Mouse (Mus musculus): ENCODE data around the gene Fbxo8.

Gene Fbxo8

DNA sequence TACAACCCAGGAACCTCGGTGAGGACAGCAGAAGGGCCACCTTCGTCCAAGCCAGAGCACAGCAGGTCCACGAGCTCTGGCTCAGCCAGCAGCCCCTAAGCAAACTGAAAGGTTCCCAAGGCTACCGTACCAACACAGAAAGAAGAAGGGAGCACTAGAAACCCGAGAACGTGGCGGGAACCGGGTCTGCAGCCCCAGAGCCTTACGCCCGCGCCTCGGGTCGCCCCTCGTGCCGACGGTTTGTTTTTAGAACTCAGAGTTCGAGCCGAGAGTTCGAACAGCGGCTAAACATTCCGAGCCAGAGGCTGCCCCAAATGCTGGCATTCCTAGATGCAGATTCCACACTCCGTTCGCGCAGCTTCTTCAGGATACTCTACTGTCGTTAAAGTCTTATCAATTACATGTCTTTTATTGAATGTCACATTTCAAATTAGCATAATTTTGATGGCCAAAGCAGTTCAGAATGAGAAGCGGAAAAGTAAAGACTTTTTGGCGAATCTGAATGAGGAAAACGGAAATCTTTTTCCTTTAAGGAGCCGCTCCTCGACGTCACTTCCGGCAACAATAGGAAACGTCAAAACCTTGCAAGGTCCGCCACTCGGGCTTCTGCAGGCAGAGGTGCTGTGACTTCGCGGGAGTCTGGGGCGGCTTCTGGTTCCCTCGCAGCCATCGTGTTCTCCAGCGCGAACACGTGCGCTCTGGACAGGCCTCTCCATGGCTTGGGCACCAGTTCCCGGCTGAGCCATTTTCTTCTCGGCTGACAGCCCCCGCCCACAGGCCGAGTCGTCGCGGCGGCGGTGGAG is at the start of gene Fbxo8, which contains the start of gene Cep44:
Gene Fbxo8, plus strand, starts transcription at position 533 of the 803 bp plus-strand sequence.
Gene Cep44, minus strand, starts transcription at position 490 of the 803 bp plus-strand sequence.
- peak; percentile 94 for DNase-seq (ENCODE audit: low read depth)

DNA sequence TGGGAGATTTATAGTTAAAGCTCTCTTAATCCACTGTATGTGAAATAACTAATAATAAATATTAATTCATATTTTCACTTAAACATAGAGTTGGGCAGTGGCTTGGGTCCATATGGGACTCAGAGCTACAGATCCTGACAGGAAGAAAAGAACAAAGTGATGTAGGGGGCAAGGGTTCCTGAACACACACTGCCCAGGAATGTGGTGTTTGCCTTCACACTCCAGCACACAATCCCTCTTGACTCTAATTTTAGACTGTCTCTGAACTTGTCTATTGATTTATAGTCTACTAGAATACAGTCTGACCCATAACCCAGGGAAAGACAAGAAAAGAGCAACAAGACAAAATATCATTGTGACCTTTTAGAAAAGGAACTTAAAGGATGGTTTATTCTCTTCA is 49.0 kb upstream of the Fbxo8 start:
- DNase-seq (ENCODE audit: low read depth) = no peak

DNA sequence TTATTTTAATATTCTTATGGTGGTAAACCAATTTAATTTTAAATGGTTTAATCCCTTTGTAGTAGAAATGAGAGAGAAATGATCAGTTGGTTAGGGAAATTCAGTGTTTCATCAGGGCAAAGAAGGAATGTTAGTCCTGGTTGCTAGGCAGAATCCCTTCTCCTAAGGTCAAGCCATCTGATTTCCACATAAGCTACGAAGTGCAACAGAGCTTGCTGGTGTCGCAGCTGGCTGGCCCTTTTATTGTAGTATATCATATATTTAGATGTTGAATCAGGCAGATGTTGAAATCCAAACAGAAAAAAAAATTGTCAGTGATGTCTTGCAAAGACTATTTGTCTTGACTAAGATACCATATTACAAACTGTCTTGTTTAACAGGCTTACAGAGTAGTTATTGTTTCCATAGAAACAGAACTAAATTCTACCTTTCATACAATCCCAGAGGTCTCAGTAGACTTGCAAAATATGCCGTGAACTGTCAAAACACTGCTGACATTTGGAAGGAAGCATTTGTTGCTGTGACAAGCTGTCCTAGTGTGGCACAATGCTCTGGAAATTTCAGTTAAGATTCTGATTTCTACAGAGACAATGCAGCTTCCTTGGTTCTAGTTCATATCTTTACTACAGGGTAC is 42.5 kb upstream of the Fbxo8 start:
- DNase-seq (ENCODE audit: low read depth) = no peak

GRCm38 (mm10) chr8:56508952-56509479 is 41.9 kb upstream of the Fbxo8 start:
- DNase-seq (ENCODE audit: low read depth) = no peak

DNA sequence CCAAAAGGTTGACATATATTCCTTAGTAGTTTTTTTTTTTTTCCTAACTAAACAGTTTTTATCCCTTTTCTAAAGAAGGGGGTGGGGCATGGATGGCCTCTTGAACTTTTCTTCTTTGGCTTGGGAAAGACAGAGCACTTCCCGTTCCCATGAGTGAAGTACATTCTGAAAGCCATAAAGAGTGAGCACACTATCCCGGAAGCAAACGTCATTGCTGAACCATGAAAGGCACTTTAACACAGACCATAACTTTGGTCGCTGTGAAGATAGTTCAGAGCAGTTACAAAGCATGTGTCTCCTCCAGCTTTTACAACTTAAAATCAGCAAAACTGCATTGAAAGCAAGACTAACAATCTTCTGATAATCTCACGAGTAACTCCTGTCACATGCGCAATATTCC is 32.0 kb upstream of the Fbxo8 start:
- no peak for DNase-seq (ENCODE audit: low read depth)

DNA sequence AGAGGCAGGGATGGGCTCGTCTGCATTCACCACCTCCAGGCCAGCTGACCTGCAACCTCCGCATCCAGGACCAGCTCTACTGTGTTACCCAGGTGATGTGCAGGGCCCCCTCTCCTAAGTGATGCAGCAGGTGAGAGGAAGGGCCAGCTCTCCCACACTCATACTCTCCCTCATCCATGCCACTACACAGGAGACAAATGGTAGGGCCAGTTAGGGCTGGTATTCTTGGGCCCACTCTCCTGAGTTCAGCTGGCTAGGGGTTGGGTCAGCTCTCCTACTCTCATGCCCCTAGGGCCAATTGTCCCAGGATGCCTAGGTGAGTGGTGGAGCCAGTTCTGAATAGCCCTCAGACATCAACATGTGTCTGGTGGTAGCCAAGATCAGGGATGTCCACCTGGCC is 30.6 kb upstream of the Fbxo8 start:
- no peak for DNase-seq (ENCODE audit: low read depth)

- no peak for DNase-seq (ENCODE audit: low read depth)
These were observed 29.8 kb upstream of the Fbxo8 start for GRCm38 (mm10) chr8:56521051-56521450.

DNA sequence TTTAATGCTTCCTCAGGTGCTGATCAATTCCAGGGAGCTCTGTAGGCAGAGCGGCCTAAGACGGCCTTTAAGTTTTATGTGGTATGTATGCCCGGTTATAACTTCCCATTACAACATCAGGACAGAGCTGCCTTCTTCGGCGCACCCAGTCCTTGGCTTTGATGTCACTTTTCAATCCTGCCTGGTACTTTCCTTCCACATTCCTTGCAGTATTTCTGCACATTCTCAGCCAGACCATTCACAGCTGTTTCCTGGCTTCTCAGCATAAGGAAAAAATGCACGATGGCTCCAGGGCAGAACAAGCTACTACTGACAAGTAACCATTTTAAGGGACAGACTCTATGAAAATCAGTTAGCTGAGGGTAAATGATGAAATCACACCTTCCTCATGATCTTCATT is 22.0 kb upstream of the Fbxo8 start:
- DNase-seq (ENCODE audit: low read depth) = no peak

- peak; percentile 71 for DNase-seq (ENCODE audit: low read depth)
These were observed 20.5 kb upstream of the Fbxo8 start for GRCm38 (mm10) chr8:56530359-56530758.

DNA sequence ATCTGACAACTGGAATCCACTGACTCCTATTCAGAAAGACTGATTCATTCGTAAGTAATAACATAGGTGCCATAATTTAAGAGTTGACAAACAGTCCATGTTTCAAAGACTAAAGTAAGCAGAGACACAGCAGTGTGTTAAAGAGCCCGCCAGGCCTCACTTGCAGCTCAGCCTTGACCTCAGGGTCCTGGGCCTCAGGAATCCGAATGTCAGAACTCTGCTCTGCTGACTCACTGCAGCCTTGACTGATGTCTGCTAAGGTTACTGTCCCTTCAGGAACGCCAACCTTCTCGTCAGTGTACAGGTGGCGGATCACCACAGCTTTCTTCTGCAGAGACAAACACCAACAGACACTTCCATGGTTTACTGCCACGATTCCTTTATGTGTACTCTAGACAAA is 10.2 kb upstream of the Fbxo8 start:
- no peak for DNase-seq (ENCODE audit: low read depth)

DNA sequence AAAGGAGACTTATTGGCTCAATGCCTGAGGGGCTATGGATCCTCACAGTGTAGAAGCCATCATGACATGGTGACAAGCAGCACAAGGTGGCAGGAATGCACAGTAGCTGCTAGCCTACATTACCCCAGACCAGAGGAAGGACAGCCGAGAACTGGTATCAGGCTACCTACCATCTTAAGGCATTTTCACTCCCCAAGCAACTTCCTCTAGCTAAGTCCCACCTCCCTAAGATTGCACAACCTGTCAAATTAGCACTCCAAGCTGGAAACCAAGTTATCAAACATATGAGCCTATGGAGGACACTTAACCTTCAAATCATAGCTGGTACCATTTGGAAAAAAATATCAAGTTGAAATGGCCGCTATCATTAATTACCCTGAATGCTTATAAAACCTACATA is 3.0 kb upstream of the Fbxo8 start:
- no peak for DNase-seq (ENCODE audit: low read depth)

GRCm38 (mm10) chr8:56551361-56551852 is 517 bp downstream of the Fbxo8 start:
- DNase-seq (ENCODE audit: low read depth) = peak; percentile 97

DNA sequence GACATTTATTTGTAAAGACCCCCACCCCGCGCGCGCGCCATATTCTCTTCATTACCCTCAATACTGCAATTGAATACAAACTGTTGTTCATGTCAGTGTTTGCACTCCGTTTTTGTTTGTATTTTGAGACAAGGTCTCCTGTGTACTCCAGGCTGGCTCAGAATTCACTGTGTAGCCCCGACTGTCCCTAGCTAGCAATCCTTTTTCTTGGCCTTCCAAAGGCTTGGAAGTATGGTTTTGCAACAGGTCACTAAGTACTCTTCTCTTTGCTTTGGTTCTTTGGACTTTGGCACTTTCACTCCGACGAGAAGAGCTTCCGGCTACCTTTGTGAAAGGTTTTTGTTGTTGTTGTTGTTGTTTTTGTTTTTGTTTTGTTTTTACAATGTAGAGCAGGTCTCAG is 1.2 kb downstream of the Fbxo8 start:
- DNase-seq (ENCODE audit: low read depth) = no peak

DNA sequence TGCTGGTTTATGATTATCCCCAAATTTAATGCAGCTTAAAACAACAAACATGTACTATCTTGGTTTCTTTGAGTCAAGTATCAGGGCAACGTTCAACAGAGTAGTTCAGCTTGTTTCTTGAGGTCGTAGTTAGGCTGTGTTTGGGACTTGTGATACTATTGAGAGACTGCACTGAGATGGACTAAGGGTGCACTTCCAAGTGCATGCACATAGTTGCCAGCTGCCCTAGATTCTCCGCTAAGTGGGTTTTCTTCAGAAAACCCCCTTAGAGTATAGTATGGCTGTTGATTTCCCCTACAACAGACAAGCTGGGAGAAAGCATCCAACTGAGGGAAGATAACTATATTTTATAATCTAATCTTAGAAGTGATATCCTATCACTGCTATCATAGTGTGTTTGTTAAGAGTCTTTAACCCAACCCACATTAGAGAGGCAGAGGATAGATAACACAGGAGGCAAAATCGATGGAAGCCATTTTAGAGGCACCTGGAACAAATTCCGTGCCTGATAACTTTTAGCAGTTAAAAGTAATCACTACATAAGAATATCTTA is 1.7 kb downstream of the Fbxo8 start:
- peak; percentile 20 for DNase-seq (ENCODE audit: low read depth)

DNA sequence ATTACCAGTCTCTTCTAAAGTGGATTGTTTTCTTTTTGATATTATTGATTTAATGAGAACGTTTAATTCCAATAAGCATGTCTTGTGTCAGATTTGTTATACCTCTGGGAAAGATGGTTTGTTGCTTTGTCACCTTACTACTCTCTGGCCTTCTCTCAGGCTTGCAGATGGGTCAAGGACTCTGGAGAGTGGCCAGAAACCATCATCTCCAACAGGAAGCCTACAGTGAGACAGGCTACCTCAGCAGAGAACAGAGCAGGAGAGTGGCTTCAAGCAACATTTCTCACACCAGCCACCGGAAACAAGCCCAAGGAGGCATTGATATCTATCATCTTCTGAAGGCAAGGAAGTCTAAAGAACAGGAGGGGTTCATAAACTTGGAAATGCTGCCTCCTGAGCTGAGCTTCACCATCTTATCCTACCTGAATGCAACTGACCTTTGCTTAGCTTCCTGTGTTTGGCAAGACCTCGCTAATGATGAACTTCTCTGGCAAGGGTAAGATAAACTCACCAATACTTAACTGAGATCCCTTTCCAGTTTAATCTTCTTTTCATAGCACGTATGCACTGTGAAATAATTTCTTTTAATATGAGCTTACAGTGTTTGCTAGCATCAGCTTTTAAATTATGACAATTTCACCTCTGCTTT is 13.6 kb downstream of the Fbxo8 start:
- no peak for DNase-seq (ENCODE audit: low read depth)

DNA sequence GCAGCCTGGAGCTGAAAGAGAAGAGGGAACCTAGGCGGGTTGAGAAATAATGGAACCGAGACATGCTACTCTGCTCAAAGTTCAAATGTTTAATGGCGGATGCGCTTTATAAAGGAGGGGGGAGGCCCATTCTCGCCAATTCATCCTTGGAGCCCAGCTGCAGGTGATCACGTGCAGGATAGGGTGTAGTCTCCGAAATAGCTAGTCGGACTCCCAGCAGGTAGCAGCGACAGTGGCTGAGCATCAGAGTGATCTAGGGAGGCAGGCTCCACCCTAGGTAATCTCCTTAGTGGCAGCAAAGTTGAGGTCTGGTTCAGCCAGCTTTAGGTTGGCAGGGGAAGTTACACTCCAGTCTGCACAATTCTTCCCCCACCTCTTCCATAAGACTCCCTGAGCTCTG is 16.0 kb downstream of the Fbxo8 start:
- DNase-seq (ENCODE audit: low read depth) = no peak

- DNase-seq (ENCODE audit: low read depth) = no peak
These were observed 30.0 kb downstream of the Fbxo8 start for GRCm38 (mm10) chr8:56580918-56581317.

GRCm38 (mm10) chr8:56582841-56583240 is 32.0 kb downstream of the Fbxo8 start:
- no peak for DNase-seq (ENCODE audit: low read depth)

GRCm38 (mm10) chr8:56589004-56589403 is 38.1 kb downstream of the Fbxo8 start:
- no peak for DNase-seq (ENCODE audit: low read depth)

DNA sequence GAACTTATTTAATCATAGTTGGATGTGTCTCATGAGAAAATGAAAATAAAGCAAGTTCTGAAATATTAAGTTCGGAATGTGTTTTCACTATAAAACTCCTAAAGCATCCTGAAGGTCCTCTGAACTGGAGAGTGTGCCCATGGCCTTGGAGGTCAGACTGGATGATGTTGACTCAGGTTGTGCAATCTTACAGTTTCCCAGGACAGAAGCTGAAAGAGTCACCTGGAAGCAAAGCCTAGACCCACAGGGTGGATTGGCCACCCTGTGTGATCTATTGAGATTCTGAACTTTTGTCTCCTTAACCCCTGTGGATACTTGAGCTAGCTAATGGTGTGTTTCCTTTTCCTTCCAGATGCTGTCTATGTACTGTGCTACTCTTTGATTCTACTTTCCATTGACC is 40.2 kb downstream of the Fbxo8 start:
- DNase-seq (ENCODE audit: low read depth) = no peak

DNA sequence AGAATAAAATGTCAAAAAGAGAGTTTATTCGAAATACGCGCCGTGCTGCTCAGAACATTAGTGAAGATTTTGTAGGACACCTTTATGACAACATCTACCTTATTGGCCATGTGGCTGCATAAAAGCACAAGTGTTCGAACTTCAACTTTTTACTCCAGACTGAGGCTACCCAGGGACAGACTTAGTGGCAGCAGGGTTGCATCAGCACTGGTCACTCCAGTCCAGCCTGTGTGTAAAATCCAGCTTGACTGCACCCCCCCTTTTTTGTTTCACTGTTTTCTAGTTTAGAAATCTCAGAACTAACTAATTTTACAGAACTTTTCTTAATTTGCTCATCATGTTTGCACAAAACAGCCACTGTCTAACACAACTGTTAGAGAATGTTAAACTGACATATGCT is 40.6 kb downstream of the Fbxo8 start:
- DNase-seq (ENCODE audit: low read depth) = no peak

GRCm38 (mm10) chr8:56606481-56606880 is 55.6 kb downstream of the Fbxo8 start:
- no peak for DNase-seq (ENCODE audit: low read depth)
